Mouse (Mus musculus) embryonic fibroblast, embryonic 13.5 days (primary cell): ENCODE measurements around the gene S100pbp. TPM values are rescaled to one million over a fixed set of nuclear protein-coding genes. Genes with fewer than 3 reads are reported as not detected.

Source experiments
- H3K27ac ChIP-seq: 2 replicates; pipeline ENCODE4 v1.5.1; 2012; ENCODE audit warnings: low read length, control low read depth, inconsistent platforms; ENCODE audit not compliant: insufficient read depth
- H3K4me1 ChIP-seq: 2 replicates; pipeline ENCODE4 v1.6.1; 2011; ENCODE audit warnings: low read length; ENCODE audit not compliant: control insufficient read depth, insufficient read depth
- H3K4me3 ChIP-seq: 2 replicates; pipeline ENCODE4 v1.5.1; 2011; ENCODE audit warnings: mild to moderate bottlenecking, control low read depth, low read length; ENCODE audit not compliant: insufficient read depth
- CTCF ChIP-seq: IDR thresholded peaks from 2 replicates; pipeline ENCODE4 v1.5.1; 2011; ENCODE audit warnings: mild to moderate bottlenecking, control low read depth, low read length, moderate library complexity, borderline replicate concordance; ENCODE audit not compliant: insufficient read depth
- POLR2A ChIP-seq: IDR thresholded peaks from 2 replicates; pipeline ENCODE4 v1.6.1; 2011; ENCODE audit warnings: low read depth, mild to moderate bottlenecking, control low read depth, low read length, moderate library complexity
- polyA plus RNA-seq: library from polyadenylated mRNA; stranded (reverse); fragments of >200 nt; gene quantifications from 2 replicates; pipeline ENCODE4 v1.2.4, GENCODE M21; 2011; ENCODE audit warnings: low read depth; ENCODE audit not compliant: missing spikeins, insufficient read length

Gene S100pbp
- polyA plus RNA-seq, 1 experiment, result 65.4 TPM

- H3K27ac ChIP-seq, result no peak overlapping the region
- H3K4me3 ChIP-seq, result no peak overlapping the region
- H3K4me1 ChIP-seq, result no peaks in the 10 kb centered on the region
- TF ChIP-seq POLR2A (no peak), CTCF (no peak)
These were observed 60.8 kb downstream of the S100pbp start for GRCm38 (mm10) chr4:129128582-129129338.

GRCm38 (mm10) chr4:129125736-129126451 is 63.6 kb downstream of the S100pbp start:
- no peak for TF ChIP-seq POLR2A
- TF ChIP-seq CTCF, result no peak
- Histone ChIP-seq H3K27ac (no peak overlapping the region), H3K4me1 (no peaks in the 10 kb centered on the region), H3K4me3 (no peak overlapping the region)

GRCm38 (mm10) chr4:129124652-129125146 is 64.8 kb downstream of the S100pbp start:
- H3K4me3 ChIP-seq, result no peak overlapping the region
- no peaks in the 10 kb centered on the region for H3K4me1 ChIP-seq
- H3K27ac ChIP-seq, result no peak overlapping the region
- TF ChIP-seq POLR2A (no peak), CTCF (no peak)

GRCm38 (mm10) chr4:129122719-129123118 is 66.8 kb downstream of the S100pbp start:
- TF ChIP-seq CTCF (no peak), POLR2A (no peak)
- H3K27ac ChIP-seq, result no peak overlapping the region
- no peak overlapping the region for H3K4me3 ChIP-seq
- no peaks in the 10 kb centered on the region for H3K4me1 ChIP-seq

DNA sequence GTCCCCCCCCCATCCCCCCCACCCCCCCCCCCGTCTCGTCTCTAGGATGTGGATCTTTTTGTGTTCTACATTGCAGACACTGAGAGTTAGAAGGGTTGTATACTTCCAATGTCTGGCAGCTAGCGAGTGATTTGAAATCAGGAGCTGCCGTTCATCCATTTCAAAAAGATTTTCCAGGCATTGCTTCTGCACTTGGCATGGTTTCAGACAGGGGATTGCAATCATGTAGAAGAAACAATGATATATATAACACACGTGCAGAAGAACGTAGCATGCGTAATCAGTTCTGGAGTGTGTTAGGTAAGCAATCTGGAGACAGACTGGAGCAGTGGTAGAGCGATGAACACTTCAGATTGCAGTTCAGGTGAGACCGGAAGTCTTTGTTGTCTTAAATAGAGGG is 67.4 kb downstream of the S100pbp start:
- H3K4me3 ChIP-seq, result no peak overlapping the region
- no peak for TF ChIP-seq POLR2A
- no peak for TF ChIP-seq CTCF

DNA sequence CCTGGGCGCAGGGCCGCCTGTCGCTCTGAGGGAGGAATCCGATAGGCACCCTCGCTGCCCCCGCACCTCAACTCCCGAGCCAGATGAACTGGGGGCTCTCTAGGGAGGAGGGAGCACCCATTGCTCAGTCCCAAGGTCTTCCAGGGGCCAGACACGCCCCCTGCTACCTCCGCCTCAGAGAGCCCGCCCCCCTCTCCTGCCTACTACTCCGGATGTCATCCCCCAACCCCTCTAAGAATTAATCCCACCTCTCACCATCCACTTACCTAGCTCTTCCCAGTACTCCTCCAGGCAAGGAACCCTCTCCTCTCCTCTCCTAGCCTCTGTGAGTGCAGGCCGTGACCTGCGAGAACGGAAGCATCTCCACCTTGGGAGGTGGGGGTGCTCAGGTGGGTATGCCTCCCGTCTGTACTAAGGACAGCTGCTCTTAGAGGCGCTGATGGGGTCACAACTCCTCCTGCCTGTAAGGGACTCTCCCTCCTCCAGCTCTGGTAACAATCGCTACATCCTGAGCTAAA is 67.9 kb downstream of the S100pbp start, which contains the start of gene Hpca:
TSS of gene Hpca (minus strand) at position 468 of the 518 bp plus-strand sequence.
- TF ChIP-seq POLR2A (no peak), CTCF (no peak)
- Histone ChIP-seq H3K4me3 (no peak within 1 kb of the TSS), H3K27ac (no peak within 1 kb of the TSS), H3K4me1 (no peaks in the 10 kb centered on the region)

More for the DNA sequence above, 67.4 kb downstream of the S100pbp start:
- no peak overlapping the region for H3K27ac ChIP-seq
- H3K4me1 ChIP-seq, result no peaks in the 10 kb centered on the region

DNA sequence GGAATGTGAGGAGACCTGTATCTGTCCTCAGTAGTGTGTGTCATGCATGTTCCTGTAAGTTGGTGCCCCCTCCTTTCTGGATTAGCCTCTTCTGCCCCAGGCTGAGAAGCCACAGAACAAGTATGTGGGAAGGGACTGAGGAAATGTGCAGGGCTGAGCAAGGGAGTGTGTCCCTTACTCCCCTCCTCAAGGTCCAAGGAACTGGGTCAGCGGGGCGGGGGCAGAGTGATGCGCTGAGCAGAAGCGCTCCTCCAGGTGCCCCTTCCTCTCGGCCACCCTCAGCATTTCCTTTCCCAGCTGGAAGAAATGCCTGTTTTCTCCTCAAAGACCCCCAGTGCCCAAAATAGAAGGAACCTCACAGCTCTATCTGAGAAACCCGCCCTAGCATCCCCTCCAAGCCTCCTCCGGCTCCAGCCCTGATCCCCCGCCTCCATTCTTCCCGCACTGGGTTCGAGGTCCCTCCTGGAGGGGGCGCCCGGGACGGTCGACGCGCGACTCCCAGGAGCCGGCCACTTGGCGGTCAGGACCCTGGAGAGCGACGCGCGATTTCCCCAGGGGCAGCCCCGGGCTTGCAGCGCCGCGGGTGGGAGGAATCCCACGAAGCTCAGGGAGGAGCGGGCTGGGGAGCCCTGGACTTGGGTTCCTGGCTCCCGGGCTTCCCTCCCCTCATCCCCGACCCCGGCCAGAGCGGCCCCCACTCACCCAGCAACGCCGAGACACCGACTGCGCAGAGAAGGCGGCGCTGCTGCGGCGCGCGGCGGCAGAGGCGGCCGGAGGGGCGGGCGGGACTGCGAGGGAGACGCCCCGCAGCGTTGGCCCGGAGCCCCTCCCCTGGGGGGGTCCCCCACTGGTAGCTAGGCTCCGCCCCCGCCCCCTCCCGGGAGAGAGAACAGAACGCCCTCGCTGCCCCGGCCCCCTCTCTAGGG is 68.7 kb downstream of the S100pbp start:
- Histone ChIP-seq H3K27ac (no peak overlapping the region), H3K4me3 (no peak overlapping the region), H3K4me1 (no peaks in the 10 kb centered on the region)
- TF ChIP-seq CTCF (no peak), POLR2A (no peak)

- TF ChIP-seq CTCF (no peak), POLR2A (no peak)
- H3K4me1 ChIP-seq, result no peaks in the 10 kb centered on the region
- no peak overlapping the region for H3K4me3 ChIP-seq
- no peak overlapping the region for H3K27ac ChIP-seq
These were observed 69.8 kb downstream of the S100pbp start for GRCm38 (mm10) chr4:129119708-129120107.

GRCm38 (mm10) chr4:129117720-129118510 is 71.6 kb downstream of the S100pbp start:
- TF ChIP-seq POLR2A, result no peak
- TF ChIP-seq CTCF, result no peak
- Histone ChIP-seq H3K4me3 (no peak overlapping the region), H3K27ac (no peak overlapping the region), H3K4me1 (no peaks in the 10 kb centered on the region)
